Mouse (Mus musculus): ENCODE data around the gene Hist1h4n. TPM values are rescaled to one million over a fixed set of nuclear protein-coding genes. Genes with fewer than 3 reads are reported as not detected.
"Not testable (repeated sequence)": the region's sequence is repeated elsewhere in the genome, so short reads cannot be mapped to it uniquely, and the experiment has no call there.

Gene Hist1h4n
- polyA plus RNA-seq (2015; fragmentation: Nextera tagmentation; extraction: Ambion mirVana) = 14.7 and 15.3 TPM in 2 replicates

DNA sequence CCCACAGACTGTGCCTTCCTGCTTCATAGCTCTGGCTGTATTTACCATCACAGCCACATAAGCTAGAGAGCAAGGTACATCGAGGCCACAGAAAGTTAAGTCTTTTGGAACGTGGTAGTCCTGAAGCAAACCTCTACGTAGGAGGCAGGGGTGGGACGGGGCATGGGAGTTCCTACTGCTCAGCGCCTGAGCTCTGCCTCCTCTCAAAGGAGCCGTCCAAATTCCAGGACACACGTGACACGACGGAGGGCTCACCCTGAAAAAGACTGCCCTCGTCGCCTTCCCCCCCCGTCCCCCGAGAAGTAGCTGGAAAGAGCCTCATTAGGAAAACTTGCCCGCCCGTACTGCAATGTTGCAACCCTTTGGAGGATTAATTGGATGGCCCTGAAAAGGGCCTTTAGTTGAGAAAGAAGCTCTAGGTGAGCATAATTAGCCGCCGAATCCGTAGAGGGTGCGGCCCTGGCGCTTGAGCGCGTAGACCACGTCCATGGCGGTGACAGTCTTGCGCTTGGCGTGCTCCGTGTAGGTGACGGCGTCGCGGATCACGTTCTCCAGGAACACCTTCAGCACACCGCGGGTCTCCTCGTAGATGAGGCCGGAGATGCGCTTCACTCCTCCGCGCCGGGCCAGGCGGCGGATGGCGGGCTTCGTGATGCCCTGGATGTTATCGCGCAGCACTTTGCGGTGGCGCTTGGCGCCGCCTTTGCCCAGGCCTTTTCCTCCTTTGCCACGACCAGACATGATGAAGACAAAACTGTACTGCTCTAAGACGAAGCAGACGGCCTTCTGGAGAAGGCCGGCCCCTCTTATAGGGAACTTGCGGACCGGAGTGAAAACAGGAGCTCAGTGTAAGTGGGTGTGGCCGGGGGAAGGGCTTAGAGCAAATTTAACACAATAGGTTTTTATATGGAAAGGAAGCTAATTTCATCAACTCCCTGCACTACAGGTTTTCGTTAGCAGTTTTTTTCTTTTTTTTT, at the start of gene Hist1h4n:
Hist1h4n (minus strand) TSS at position 779 of the 977 bp plus-strand sequence.
- WGBS = under 1% methylated on average over 26 of the region's 58 CpGs
- Histone ChIP-seq H3K4me3 (peak within 1 kb of the TSS; percentile 29; the same call in 1 of the 2 replicates), H3K9ac (peak within 1 kb of the TSS; percentile 49; the same call in 1 of the 2 replicates), H3K27ac (peak within 1 kb of the TSS; percentile 66), H3K4me2 (peak within 1 kb of the TSS; percentile 50)
- H3K4me1 ChIP-seq, H3K27me3 ChIP-seq, H3K9me3 ChIP-seq, H3K36me3 ChIP-seq: not testable (repeated sequence)
- peak; percentile 83 for ATAC-seq (ENCODE audit: insufficient number of reproducible peaks, insufficient read depth, low FRiP score, low TSS enrichment, low read depth)

DNA sequence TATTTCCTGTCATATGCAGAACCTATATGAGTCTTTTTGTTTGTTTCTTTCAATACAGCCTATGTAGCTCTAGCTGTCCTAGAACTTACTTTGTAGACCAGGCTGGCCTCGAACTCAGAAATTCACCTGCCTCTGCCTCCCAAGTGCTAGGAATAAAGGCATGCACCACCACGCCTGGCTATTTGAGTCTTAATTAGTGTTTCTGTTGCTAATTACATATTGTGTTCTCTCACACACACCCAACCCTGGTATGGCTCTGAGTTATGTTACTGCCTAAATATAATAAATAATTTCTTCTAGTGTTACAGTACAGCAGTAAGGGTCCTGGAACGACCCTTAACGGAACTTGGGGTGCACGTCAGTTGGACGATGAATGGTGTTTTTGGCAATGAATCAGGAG, 48.7 kb upstream of the Hist1h4n start:
- Histone ChIP-seq H3K27ac (no peak overlapping the region), H3K27me3 (no peaks in the 10 kb centered on the region), H3K36me3 (no peaks in the 10 kb centered on the region), H3K4me2 (no peak overlapping the region), H3K9ac (no peak overlapping the region), H3K4me3 (no peak overlapping the region), H3K9me3 (no peaks in the 10 kb centered on the region), H3K4me1 (no peaks in the 10 kb centered on the region)
- 85% methylated on average over 6 of the region's 6 CpGs for WGBS
- ATAC-seq (ENCODE audit: insufficient number of reproducible peaks, insufficient read depth, low FRiP score, low TSS enrichment, low read depth) = no peak

DNA sequence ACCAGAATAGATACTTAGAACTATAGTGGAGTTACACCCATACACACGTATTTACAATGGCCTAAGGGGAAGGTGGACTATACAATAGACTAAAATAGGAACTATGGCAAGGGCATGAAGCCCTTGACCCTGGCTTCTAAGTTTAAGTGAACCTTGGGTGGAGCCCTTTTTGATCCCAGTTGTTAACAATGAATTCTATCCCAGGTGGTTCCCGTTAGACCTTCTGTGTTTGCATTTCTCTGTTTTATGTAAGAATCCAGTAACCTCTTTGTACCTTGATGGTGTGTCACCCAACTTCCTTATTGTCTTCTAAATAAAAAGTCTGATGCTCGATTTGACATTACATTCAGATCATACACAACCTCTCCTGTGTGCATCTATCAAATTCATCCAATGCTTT, 33.5 kb upstream of the Hist1h4n start:
- 77% methylated on average over 3 of the region's 3 CpGs for WGBS
- not testable (repeated sequence) for H3K4me3 ChIP-seq; H3K27ac ChIP-seq; H3K9ac ChIP-seq; H3K4me1 ChIP-seq; H3K27me3 ChIP-seq; H3K9me3 ChIP-seq; ATAC-seq (ENCODE audit: insufficient number of reproducible peaks, insufficient read depth, low FRiP score, low TSS enrichment, low read depth); H3K4me2 ChIP-seq; H3K36me3 ChIP-seq

DNA sequence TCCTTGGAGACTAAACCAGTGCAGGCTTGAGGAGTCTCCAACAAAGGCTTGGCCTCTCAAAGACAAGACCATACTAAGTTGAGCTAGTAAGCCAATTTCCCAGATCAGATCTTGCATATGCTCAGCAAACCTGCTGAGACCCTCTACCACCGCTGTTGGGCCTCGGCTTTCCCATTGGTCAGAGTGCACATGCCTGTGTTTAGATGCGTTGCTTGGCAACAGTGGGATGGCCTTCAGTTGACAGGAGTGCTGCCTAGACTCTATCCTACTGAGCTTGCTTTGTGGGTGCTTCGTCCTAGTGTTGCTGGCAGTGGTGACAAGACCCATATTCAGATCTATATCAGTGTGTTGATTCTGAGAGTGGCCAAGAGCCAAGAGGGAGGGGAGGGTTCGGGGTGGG, 29.6 kb upstream of the Hist1h4n start:
- ATAC-seq (ENCODE audit: insufficient number of reproducible peaks, insufficient read depth, low FRiP score, low TSS enrichment, low read depth) = no peak
- no peaks in the 10 kb centered on the region for H3K36me3 ChIP-seq
- H3K9ac ChIP-seq = no peak overlapping the region
- H3K4me1 ChIP-seq = 0 out of 2 replicates have a peak, but pooled peaks cover 4% of the 10 kb centered on the region
- WGBS = 16% methylated on average over 5 of the region's 5 CpGs
- no peak overlapping the region for H3K4me2 ChIP-seq
- H3K27me3 ChIP-seq = no peaks in the 10 kb centered on the region
- H3K9me3 ChIP-seq = no peaks in the 10 kb centered on the region
- no peak overlapping the region for H3K4me3 ChIP-seq
- H3K27ac ChIP-seq = no peak overlapping the region

DNA sequence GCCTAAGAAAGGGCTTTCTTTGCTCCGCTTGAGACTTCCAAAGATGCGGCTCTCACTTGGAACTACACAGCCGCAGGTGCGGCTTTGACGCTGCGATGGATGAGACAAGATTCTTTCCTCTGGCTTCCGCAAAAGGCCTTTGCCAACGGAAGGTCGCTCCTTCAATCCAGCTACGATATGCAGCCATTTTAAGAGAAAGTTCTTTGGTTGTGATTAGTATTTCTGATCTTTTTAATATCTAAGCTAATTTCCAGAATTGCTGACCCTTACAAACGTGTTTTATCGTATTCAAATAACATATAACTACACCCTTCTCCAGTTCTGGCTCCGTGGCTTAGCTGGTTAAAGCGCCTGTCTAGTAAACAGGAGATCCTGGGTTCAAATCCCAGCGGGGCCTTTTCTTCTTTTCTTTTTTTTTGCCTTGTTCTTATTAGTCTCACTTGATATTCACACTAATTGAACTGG, 23.7 kb upstream of the Hist1h4n start:
- peak overlapping the region; percentile 48 for H3K4me3 ChIP-seq
- WGBS = 2% methylated on average over 15 of the region's 15 CpGs
- H3K4me2 ChIP-seq = peak overlapping the region; percentile 60
- peak overlapping the region; percentile 53; the same call in 1 of the 2 replicates for H3K9ac ChIP-seq
- H3K27ac ChIP-seq = no peak overlapping the region
- 0 out of 2 replicates have a peak, but pooled peaks cover 4% of the 10 kb centered on the region for H3K4me1 ChIP-seq
- no peaks in the 10 kb centered on the region for H3K9me3 ChIP-seq
- ATAC-seq (ENCODE audit: insufficient number of reproducible peaks, insufficient read depth, low FRiP score, low TSS enrichment, low read depth) = no peak
- no peaks in the 10 kb centered on the region for H3K27me3 ChIP-seq
- no peaks in the 10 kb centered on the region for H3K36me3 ChIP-seq

DNA sequence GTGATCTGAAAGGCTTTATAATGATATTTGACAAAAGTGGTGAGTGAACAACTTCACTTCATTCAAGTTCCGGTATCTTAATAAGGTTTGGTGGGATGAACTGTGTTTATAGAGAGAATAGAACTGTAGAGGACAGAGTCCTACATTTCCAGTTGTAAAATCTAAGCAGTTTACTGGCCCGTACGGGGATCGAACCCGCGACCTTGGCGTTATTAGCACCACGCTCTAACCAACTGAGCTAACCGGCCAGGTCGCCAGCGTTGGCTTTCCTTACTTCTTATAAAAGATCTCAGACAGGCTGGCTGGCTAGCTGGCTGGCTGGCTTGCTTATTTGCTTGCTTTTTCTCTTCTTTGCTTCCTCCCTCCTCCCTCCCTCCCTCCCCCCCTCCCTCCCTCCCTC, 23.1 kb upstream of the Hist1h4n start:
- no peaks in the 10 kb centered on the region for H3K9me3 ChIP-seq
- no peaks in the 10 kb centered on the region for H3K27me3 ChIP-seq
- H3K9ac ChIP-seq = no peak overlapping the region
- peak overlapping the region; percentile 60 for H3K4me2 ChIP-seq
- H3K4me1 ChIP-seq = 0 out of 2 replicates have a peak, but pooled peaks cover 4% of the 10 kb centered on the region
- no peak overlapping the region for H3K27ac ChIP-seq
- 1% methylated on average over 11 of the region's 11 CpGs for WGBS
- no peak for ATAC-seq (ENCODE audit: insufficient number of reproducible peaks, insufficient read depth, low FRiP score, low TSS enrichment, low read depth)
- peak overlapping the region; percentile 48 for H3K4me3 ChIP-seq
- no peaks in the 10 kb centered on the region for H3K36me3 ChIP-seq

DNA sequence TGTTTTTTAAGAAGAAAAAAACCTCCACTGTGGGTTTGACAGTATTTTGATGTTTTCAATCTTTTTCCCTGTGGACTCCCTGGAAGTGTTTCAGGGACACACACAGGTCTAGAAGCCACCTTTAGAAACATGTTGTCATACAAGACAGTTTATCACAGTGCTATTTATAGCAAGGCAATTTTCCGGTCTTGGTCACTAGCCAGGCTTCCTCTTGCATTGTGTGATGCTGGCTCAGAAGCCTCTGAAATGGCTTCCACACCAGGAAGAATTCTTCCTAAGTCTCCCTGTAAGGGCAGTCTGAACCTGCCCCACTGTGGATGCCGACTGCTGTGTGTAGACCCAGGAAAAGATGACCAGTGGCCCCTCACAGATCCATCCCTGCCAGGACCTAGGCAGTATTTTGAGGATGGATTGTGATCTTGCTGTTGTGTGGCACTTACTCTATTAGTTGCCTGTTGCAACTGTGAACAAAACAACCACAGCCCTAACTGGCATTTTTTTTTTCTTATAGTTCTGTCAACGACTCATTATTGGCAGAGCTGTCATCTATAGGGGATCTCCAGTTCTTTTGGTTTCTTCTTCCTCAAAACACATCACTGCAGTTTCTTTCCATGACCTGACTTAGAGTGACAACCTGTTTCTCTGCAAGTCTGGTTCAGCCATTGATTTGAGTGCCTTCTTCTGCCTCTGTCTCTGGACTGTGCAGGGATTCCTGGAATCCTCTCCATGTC, 20.4 kb upstream of the Hist1h4n start:
- WGBS = 65% methylated on average over 3 of the region's 3 CpGs
- H3K27me3 ChIP-seq = no peaks in the 10 kb centered on the region
- H3K4me2 ChIP-seq = no peak overlapping the region
- no peaks in the 10 kb centered on the region for H3K4me1 ChIP-seq
- no peak for ATAC-seq (ENCODE audit: insufficient number of reproducible peaks, insufficient read depth, low FRiP score, low TSS enrichment, low read depth)
- no peak overlapping the region for H3K9ac ChIP-seq
- H3K27ac ChIP-seq = no peak overlapping the region
- H3K4me3 ChIP-seq = no peak overlapping the region
- no peaks in the 10 kb centered on the region for H3K36me3 ChIP-seq
- no peaks in the 10 kb centered on the region for H3K9me3 ChIP-seq

DNA sequence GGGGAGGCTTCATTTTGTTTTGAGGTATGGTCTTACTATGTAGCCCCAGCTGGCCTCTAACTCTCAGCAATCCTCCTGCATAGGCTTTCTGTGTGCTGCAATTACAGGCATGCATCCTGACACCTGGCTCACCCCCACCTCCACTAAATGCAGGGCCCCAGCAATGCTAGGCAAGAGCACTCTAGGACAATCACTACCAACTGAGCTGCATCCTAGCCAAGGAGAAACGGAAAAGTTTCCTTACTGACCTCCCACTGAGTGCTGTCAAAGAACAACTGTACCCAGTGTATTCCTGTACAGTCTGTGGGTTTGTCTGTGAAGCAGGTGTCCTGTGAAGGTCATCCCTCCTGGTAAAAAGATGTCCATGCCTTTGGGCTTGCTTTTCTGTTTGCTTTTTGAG, 18.7 kb upstream of the Hist1h4n start:
- H3K27me3 ChIP-seq; H3K9me3 ChIP-seq; H3K27ac ChIP-seq; H3K9ac ChIP-seq; ATAC-seq (ENCODE audit: insufficient number of reproducible peaks, insufficient read depth, low FRiP score, low TSS enrichment, low read depth); H3K4me1 ChIP-seq; H3K4me3 ChIP-seq; H3K36me3 ChIP-seq; H3K4me2 ChIP-seq: not testable (repeated sequence)
- 38% methylated on average over 1 of the region's 1 CpGs for WGBS

DNA sequence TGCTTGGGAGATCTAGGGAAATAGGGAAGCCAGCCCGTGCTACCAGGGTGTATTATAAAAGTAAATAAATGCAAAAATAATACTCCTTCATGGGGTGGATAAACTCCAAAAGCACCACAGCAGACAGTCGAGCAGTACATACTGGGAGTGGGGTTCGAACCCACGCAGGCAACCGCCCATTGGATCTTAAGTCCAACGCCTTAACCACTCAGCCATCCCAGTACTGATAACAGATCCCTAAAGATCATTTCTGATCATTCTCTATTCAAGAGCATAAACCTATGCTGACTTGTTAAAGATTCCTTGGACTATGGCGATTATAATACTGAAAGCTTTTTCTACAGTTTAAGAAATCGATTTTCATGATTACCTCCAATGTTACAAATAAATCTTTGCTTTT, 15.9 kb upstream of the Hist1h4n start:
- Histone ChIP-seq H3K27ac (no peak overlapping the region), H3K4me1 (no peaks in the 10 kb centered on the region), H3K9me3 (no peaks in the 10 kb centered on the region), H3K27me3 (no peaks in the 10 kb centered on the region), H3K4me3 (no peak overlapping the region), H3K4me2 (no peak overlapping the region), H3K36me3 (no peaks in the 10 kb centered on the region), H3K9ac (no peak overlapping the region)
- no peak for ATAC-seq (ENCODE audit: insufficient number of reproducible peaks, insufficient read depth, low FRiP score, low TSS enrichment, low read depth)
- 17% methylated on average over 8 of the region's 8 CpGs for WGBS

DNA sequence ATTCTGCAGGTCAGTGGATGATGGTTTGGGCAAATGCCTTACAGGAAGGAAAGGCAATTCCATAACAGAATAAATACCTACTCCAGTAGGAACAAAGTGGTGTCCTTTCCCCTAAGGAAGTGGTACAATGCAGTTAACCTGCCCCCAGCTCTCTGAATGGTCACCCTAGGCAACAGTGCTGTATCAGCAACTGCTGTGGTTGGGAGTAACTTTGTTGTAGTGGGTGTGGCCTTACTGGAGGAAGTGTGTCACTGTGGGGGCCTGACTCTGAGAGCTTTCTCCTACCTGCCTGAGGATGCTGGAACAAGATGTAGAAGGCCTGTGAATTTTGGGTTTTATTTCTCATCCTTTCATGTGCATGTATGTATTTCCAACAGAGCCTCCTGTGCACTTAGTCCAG, 14.4 kb upstream of the Hist1h4n start:
- H3K27ac ChIP-seq; H3K27me3 ChIP-seq; ATAC-seq (ENCODE audit: insufficient number of reproducible peaks, insufficient read depth, low FRiP score, low TSS enrichment, low read depth); H3K9me3 ChIP-seq; H3K4me1 ChIP-seq; H3K4me2 ChIP-seq; H3K4me3 ChIP-seq; H3K36me3 ChIP-seq; H3K9ac ChIP-seq: not testable (repeated sequence)

DNA sequence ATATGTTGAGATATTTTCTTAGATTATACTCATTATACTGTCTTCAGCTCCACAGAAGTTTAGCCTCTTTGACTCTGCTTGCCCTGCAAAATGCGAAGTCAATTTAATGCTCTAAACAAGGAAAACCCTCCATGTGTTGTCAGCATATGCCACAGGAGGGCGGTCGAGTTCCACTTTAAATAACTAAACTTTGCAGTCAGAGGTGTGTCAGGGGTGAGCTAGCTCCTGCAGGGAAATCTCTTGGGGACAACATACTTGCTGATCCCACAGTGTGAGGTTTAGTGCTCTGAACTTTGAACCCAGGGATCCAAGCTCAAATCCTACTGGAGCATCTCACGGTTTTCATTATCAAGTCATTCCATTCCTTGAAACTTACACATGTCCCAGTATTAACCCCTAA, 8.5 kb upstream of the Hist1h4n start:
- not testable (repeated sequence) for H3K4me2 ChIP-seq, H3K4me3 ChIP-seq, H3K9ac ChIP-seq, H3K4me1 ChIP-seq, H3K36me3 ChIP-seq, H3K9me3 ChIP-seq, H3K27me3 ChIP-seq, H3K27ac ChIP-seq
- ATAC-seq (ENCODE audit: insufficient number of reproducible peaks, insufficient read depth, low FRiP score, low TSS enrichment, low read depth) = 0 out of 2 replicates have a peak, but pooled peaks have one; percentile 52
- no CpG with 5 or more reads among the region's 4 CpGs for WGBS

Measured in embryonic facial prominence, embryonic 13.5 days (tissue).